Mouse (Mus musculus): ENCODE results near the gene Olfr401. TPM values are rescaled to one million over a fixed set of nuclear protein-coding genes. Genes with fewer than 3 reads are reported as not detected.
"Not testable (repeated sequence)": the region's sequence is repeated elsewhere in the genome, so short reads cannot be mapped to it uniquely, and the experiment has no call there.

Gene Olfr401
- polyA plus RNA-seq (2016; fragmentation: Nextera tagmentation; extraction: Ambion mirVana), result not detected in 2 replicates

DNA sequence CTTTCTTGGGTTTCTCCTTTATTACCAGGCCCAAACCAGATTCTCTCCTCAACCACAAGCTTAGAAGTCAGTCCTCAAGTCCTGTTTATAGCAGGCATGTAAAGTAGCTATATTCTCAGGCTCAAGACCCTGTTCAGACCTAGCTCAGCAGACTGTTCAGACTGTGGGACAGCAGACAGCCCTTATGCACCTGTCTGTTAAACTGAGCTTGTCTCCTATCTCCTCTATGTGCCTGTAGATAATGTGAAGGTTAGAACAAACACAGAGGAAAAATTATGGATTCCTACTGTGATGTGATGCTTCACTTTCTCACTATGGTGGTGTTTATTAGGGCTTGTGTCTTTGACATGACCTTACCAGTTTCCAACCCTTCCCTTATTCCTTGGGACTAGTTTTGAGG lies at the start of gene Olfr401:
Gene Olfr401 (plus strand): TSS at position 301 of the 400 bp plus-strand sequence.
- Histone ChIP-seq H3K27ac (no peak within 1 kb of the TSS), H3K27me3 (no peaks in the 10 kb centered on the region), H3K9ac (replicated peaks) (no peak within 1 kb of the TSS), H3K4me3 (replicated peaks) (no peak within 1 kb of the TSS), H3K4me1 (replicated peaks) (no peaks in the 10 kb centered on the region), H3K4me2 (no peak within 1 kb of the TSS), H3K36me3 (no peaks in the 10 kb centered on the region), H3K9me3 (peaks cover 36% of the 10 kb centered on the region)
- no peak for ATAC-seq (ENCODE audit: insufficient number of reproducible peaks, insufficient read depth, low FRiP score, low TSS enrichment, low read depth)

DNA sequence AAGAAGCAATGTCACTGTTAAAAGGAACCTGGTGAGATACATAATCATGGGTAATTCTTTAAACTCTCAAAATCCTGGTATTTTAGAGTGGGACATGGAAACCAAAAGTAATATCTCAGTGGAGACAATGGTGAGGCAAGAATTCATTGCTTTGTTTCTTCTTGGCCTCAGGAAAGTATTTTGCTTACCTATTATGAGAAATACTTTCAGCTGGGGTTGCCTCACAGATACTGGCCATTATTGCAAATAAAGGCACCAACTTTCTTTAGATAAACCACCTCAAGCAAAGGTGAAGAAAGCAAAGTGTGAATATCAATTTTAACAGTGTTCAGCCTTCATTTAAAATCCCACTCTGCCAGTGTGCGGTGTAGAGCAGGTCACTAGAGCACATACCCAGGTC lies 43.9 kb upstream of the Olfr401 start, which contains the start of gene Zfp616:
Gene Zfp616 (plus strand): TSS at position 301 of the 400 bp plus-strand sequence.
- H3K4me3 ChIP-seq (replicated peaks), result no peak within 1 kb of the TSS
- no peak within 1 kb of the TSS for H3K27ac ChIP-seq
- no peak within 1 kb of the TSS for H3K9ac ChIP-seq (replicated peaks)
- H3K27me3 ChIP-seq, result no peaks in the 10 kb centered on the region
- no peaks in the 10 kb centered on the region for H3K4me1 ChIP-seq (replicated peaks)
- no peak for ATAC-seq (ENCODE audit: insufficient number of reproducible peaks, insufficient read depth, low FRiP score, low TSS enrichment, low read depth)
- H3K36me3 ChIP-seq, result no peaks in the 10 kb centered on the region
- no peak within 1 kb of the TSS for H3K4me2 ChIP-seq
- 85% methylated on average over 1 of the region's 1 CpGs for WGBS
- H3K9me3 ChIP-seq, result peaks cover 13% of the 10 kb centered on the region; the same call in 1 of the 2 replicates

DNA sequence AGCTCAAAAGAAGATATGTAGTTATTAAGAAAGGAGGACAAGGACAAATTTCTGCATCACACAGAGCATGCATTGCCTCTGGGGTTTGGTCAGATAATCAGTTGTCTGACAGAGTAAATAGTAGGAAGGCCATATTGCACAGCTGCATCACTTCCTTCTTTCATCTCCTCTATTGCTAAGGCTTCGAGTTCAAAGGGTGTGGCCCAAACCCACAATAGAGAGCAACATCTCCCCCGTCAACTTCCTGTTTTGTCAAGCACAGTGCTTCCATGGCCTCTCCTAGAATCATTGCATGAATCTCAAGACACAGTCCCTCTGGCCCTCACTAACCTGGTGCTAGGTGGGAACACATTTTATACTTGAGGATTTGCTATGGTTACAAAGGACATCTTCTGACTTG lies 12.8 kb upstream of the Olfr401 start:
- no peaks in the 10 kb centered on the region for H3K36me3 ChIP-seq
- no peak overlapping the region for H3K4me3 ChIP-seq (replicated peaks)
- no peak overlapping the region for H3K27ac ChIP-seq
- H3K9ac ChIP-seq (replicated peaks), result no peak overlapping the region
- WGBS, result 86% methylated on average over 2 of the region's 2 CpGs
- no peaks in the 10 kb centered on the region for H3K4me1 ChIP-seq (replicated peaks)
- no peak for ATAC-seq (ENCODE audit: insufficient number of reproducible peaks, insufficient read depth, low FRiP score, low TSS enrichment, low read depth)
- peaks cover 9% of the 10 kb centered on the region; the same call in 1 of the 2 replicates for H3K9me3 ChIP-seq
- no peaks in the 10 kb centered on the region for H3K27me3 ChIP-seq
- no peak overlapping the region for H3K4me2 ChIP-seq

DNA sequence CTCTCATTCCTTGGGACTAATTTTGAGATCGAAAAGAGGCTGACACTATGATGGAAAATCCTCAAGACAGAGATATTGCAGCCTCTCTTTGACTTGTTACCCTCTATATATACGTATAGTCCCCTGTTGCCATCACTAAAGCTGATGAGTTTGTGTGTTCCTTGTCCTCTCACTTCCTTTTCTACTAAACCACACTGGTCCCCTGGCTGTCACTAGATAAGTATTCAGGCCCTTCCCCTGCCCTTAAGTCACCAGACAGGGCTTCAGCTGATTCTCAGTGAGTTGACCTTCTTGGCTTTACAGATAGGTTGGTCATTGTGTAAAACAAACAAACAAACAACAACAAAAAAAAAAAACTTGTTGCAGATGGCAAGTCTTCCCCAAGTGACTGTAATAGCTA lies 12.0 kb upstream of the Olfr401 start:
- no peak for ATAC-seq (ENCODE audit: insufficient number of reproducible peaks, insufficient read depth, low FRiP score, low TSS enrichment, low read depth)
- Histone ChIP-seq H3K9ac (replicated peaks) (no peak overlapping the region), H3K4me3 (replicated peaks) (no peak overlapping the region), H3K4me1 (replicated peaks) (no peaks in the 10 kb centered on the region), H3K9me3 (peaks cover 5% of the 10 kb centered on the region; the same call in 1 of the 2 replicates), H3K36me3 (no peaks in the 10 kb centered on the region), H3K27ac (no peak overlapping the region), H3K27me3 (no peaks in the 10 kb centered on the region), H3K4me2 (no peak overlapping the region)
- 63% methylated on average over 2 of the region's 2 CpGs for WGBS

DNA sequence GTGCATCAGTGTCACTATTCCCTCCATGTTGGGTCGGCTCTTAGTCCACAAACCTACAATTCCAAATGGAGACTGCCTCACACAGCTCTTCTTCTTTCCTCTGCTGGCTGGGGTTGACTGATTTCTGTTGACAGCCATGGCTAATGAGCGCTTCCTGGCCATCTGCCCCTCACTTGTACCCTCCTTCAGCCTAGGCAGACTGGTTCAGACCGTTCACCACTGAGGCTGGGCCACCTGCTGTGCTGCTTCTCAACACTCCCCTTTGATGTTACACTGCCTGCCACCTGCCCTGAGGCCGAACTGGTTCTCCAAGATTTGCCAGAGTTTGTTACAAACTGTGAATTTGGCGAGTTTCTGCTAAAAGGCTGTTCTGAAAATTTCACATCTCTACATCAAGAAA lies 8.4 kb upstream of the Olfr401 start:
- Histone ChIP-seq H3K4me2 (no peak overlapping the region), H3K9ac (replicated peaks) (no peak overlapping the region), H3K36me3 (no peaks in the 10 kb centered on the region), H3K9me3 (peaks cover 18% of the 10 kb centered on the region), H3K27me3 (no peaks in the 10 kb centered on the region), H3K4me1 (replicated peaks) (no peaks in the 10 kb centered on the region), H3K4me3 (replicated peaks) (no peak overlapping the region), H3K27ac (no peak overlapping the region)
- ATAC-seq (ENCODE audit: insufficient number of reproducible peaks, insufficient read depth, low FRiP score, low TSS enrichment, low read depth), result no peak
- WGBS, result 27% methylated on average over 5 of the region's 5 CpGs

DNA sequence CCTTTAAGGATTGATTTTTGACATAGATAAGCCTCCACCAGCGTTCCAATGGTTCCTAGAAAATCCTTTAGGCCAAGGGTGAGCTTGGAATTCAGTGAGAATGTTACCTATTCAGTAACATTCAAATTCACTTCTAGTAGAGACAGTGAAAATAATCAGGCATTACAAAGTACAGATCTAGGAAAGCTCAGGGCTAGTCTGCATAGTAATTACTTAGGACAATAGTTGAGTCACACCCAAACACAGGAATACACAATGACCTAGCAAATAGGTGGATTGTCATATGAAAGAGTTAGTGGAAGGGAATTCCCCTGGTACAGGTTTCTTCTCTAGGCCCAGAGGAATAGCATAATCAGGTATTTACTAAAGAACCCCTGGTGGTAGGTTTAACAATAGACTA lies 26.5 kb downstream of the Olfr401 start:
- H3K4me2 ChIP-seq; H3K4me1 ChIP-seq (replicated peaks); H3K4me3 ChIP-seq (replicated peaks); H3K9ac ChIP-seq (replicated peaks); H3K36me3 ChIP-seq; H3K27me3 ChIP-seq; H3K27ac ChIP-seq; ATAC-seq (ENCODE audit: insufficient number of reproducible peaks, insufficient read depth, low FRiP score, low TSS enrichment, low read depth): not testable (repeated sequence)
- WGBS, result 36% methylated on average over 1 of the region's 1 CpGs
- peaks cover 73% of the 10 kb centered on the region for H3K9me3 ChIP-seq

DNA sequence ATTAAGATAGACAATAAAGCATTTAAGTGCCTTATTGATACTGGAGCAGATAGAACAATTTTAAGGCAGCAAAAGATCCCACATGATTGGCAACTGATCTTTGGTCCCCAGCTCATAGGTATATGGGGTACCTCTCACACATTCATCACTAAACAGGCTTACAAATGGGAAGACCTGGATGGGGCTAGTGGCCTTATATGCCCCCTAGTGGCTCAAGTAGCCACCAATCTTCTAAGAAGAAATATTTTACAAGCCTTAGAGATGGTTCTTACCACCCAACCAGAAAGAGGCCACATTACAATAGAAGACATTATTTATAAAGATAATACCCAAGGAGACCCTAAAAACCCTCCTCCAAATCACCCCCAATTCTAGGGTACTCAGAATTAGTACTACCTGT lies 32.4 kb downstream of the Olfr401 start:
- ATAC-seq (ENCODE audit: insufficient number of reproducible peaks, insufficient read depth, low FRiP score, low TSS enrichment, low read depth), result no peak
- Histone ChIP-seq H3K36me3 (no peaks in the 10 kb centered on the region), H3K9me3 (peaks cover 83% of the 10 kb centered on the region)

DNA sequence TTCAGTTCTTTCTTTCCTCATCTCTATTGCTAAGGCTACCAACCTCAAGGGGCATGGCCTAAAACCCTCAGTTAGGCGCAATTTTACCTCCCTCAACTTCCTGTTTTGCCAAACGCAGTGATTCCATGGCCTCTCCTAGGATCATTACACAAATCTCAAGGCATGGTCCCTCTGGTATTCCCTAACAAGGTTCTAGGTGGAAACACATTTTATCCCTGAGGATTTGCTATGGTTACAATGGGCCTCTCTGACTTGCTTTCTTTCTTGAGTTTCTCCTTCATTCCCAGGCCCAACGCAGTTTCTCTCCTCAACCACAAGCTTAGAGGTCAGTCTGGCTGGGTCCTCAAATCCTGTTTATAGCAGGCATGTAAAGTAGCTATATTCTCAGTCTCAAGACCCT lies 39.7 kb downstream of the Olfr401 start, which contains the start of gene Olfr402:
Gene Olfr402 (plus strand): TSS at position 301 of the 400 bp plus-strand sequence.
- no peaks in the 10 kb centered on the region for H3K4me1 ChIP-seq (replicated peaks)
- H3K4me3 ChIP-seq (replicated peaks), result no peak within 1 kb of the TSS
- H3K9me3 ChIP-seq, result peaks cover 49% of the 10 kb centered on the region
- no peaks in the 10 kb centered on the region for H3K27me3 ChIP-seq
- no peak for ATAC-seq (ENCODE audit: insufficient number of reproducible peaks, insufficient read depth, low FRiP score, low TSS enrichment, low read depth)
- 70% methylated on average over 3 of the region's 3 CpGs for WGBS
- H3K27ac ChIP-seq, result no peak within 1 kb of the TSS
- H3K9ac ChIP-seq (replicated peaks), result no peak within 1 kb of the TSS
- H3K36me3 ChIP-seq, result no peaks in the 10 kb centered on the region
- H3K4me2 ChIP-seq, result no peak within 1 kb of the TSS

More for the DNA sequence above, 32.4 kb downstream of the Olfr401 start:
- Histone ChIP-seq H3K4me1 (replicated peaks) (no peaks in the 10 kb centered on the region), H3K27me3 (no peaks in the 10 kb centered on the region), H3K4me3 (replicated peaks) (no peak overlapping the region), H3K27ac (no peak overlapping the region), H3K4me2 (no peak overlapping the region), H3K9ac (replicated peaks) (no peak overlapping the region)

DNA sequence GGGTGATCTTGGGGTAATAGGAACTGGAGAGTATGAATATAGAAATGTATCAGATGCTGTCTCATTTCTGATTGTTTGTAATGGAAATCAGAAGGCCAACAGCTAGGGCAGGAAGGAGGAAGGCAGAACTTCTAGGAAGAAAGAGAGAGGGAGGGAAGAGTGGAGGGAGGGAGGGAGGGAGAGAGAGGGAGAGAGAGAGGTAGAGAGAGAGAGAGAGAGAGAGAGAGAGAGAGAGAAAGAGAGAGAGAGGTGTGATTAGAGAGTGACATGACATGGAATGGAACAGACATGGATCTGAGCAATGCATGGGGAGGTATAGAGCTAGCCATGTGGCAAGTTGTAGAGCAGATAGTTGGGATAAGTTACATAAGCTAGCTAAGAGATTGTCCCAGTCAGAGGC lies 55.3 kb downstream of the Olfr401 start:
- Histone ChIP-seq H3K4me2 (no peak overlapping the region), H3K27me3 (no peaks in the 10 kb centered on the region), H3K4me1 (replicated peaks) (no peaks in the 10 kb centered on the region), H3K9ac (replicated peaks) (no peak overlapping the region), H3K9me3 (peaks cover 14% of the 10 kb centered on the region; the same call in 1 of the 2 replicates), H3K27ac (no peak overlapping the region), H3K4me3 (replicated peaks) (no peak overlapping the region), H3K36me3 (no peaks in the 10 kb centered on the region)
- ATAC-seq (ENCODE audit: insufficient number of reproducible peaks, insufficient read depth, low FRiP score, low TSS enrichment, low read depth), result no peak

Other genes starting within 250 kb of the Olfr401 start
- not detected in 2 replicates for gene Olfr394, start 222.9 kb upstream of the Olfr401 start, polyA plus RNA-seq (2016; fragmentation: Nextera tagmentation; extraction: Ambion mirVana)
- gene Olfr395, start 204.4 kb upstream of the Olfr401 start, polyA plus RNA-seq (2016; fragmentation: Nextera tagmentation; extraction: Ambion mirVana), result not detected in 2 replicates
- gene Olfr23, start 177.0 kb upstream of the Olfr401 start, polyA plus RNA-seq (2016; fragmentation: Nextera tagmentation; extraction: Ambion mirVana), result not detected in 2 replicates
- gene Olfr397, start 152.9 kb upstream of the Olfr401 start, polyA plus RNA-seq (2016; fragmentation: Nextera tagmentation; extraction: Ambion mirVana), result not detected in 2 replicates
- gene Olfr398, start 123.3 kb upstream of the Olfr401 start, polyA plus RNA-seq (2016; fragmentation: Nextera tagmentation; extraction: Ambion mirVana), result not detected in 2 replicates
- not detected in 2 replicates for gene Olfr139, start 57.2 kb upstream of the Olfr401 start, polyA plus RNA-seq (2016; fragmentation: Nextera tagmentation; extraction: Ambion mirVana)
- not detected in 2 replicates for gene Olfr399, start 57.1 kb upstream of the Olfr401 start, polyA plus RNA-seq (2016; fragmentation: Nextera tagmentation; extraction: Ambion mirVana)
- not detected in 2 replicates for gene Zfp616, start 43.8 kb upstream of the Olfr401 start, polyA plus RNA-seq (2016; fragmentation: Nextera tagmentation; extraction: Ambion mirVana)
- not detected in 2 replicates for gene Olfr402, start 39.8 kb downstream of the Olfr401 start, polyA plus RNA-seq (2016; fragmentation: Nextera tagmentation; extraction: Ambion mirVana)
- gene Olfr403, start 72.5 kb downstream of the Olfr401 start, polyA plus RNA-seq (2016; fragmentation: Nextera tagmentation; extraction: Ambion mirVana), result not detected in 2 replicates
- not detected in 2 replicates for gene Olfr43, start 97.7 kb downstream of the Olfr401 start, polyA plus RNA-seq (2016; fragmentation: Nextera tagmentation; extraction: Ambion mirVana)
- gene Olfr406, start 146.1 kb downstream of the Olfr401 start, polyA plus RNA-seq (2016; fragmentation: Nextera tagmentation; extraction: Ambion mirVana), result not detected in 2 replicates
- gene Olfr59, start 170.0 kb downstream of the Olfr401 start, polyA plus RNA-seq (2016; fragmentation: Nextera tagmentation; extraction: Ambion mirVana), result not detected in 2 replicates
- not detected in 2 replicates for gene Olfr410, start 224.3 kb downstream of the Olfr401 start, polyA plus RNA-seq (2016; fragmentation: Nextera tagmentation; extraction: Ambion mirVana)
- not detected in 2 replicates for gene Olfr411, start 238.9 kb downstream of the Olfr401 start, polyA plus RNA-seq (2016; fragmentation: Nextera tagmentation; extraction: Ambion mirVana)
- gene Olfr412, start 248.4 kb downstream of the Olfr401 start, polyA plus RNA-seq (2016; fragmentation: Nextera tagmentation; extraction: Ambion mirVana), result not detected in 2 replicates